Mouse (Mus musculus): ENCODE results near the gene Ank2.

DNA sequence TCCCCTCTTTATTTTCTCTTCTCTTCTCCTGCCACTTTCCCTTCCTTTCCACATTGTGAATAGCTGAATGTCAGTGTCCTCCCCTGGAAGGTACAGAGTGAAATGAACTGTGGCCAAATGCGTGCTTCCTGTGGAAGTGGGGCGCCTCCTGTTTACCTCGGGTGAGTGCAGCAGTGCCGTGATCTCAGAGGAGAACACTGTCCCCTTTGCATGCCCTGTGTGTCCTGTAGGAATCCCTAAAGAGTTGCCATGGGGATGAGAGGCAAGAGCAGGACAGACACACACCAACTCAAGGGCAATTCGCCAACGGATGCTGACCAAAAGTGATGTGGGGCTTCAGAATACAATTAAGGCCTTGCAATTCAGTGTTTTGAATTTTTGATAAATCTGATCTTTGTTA lies 521.8 kb downstream of the Ank2 start:
- TF ChIP-seq GATA2 (IDR thresholded peaks at IDR 0.05; ENCODE audit: borderline replicate concordance, low read depth, low read length) (no peak), CTCF (IDR thresholded peaks at IDR 0.05; ENCODE audit: low read depth, low read length) (no peak), POLR2AphosphoS5 (IDR thresholded peaks at IDR 0.05; ENCODE audit: insufficient replicate concordance, low read depth, low read length) (no peak), TAL1 (conservative IDR thresholded peaks at IDR 0.05; ENCODE audit: low read depth, low read length) (no peak), GATA1 (IDR thresholded peaks at IDR 0.05; ENCODE audit: borderline replicate concordance, low read length) (no peak)

All from G1E (cell line).